Mouse (Mus musculus): Measurements from ENCODE around the gene Zfp148.
"Not testable (repeated sequence)": the region's sequence is repeated elsewhere in the genome, so short reads cannot be mapped to it uniquely, and the experiment has no call there.

DNA sequence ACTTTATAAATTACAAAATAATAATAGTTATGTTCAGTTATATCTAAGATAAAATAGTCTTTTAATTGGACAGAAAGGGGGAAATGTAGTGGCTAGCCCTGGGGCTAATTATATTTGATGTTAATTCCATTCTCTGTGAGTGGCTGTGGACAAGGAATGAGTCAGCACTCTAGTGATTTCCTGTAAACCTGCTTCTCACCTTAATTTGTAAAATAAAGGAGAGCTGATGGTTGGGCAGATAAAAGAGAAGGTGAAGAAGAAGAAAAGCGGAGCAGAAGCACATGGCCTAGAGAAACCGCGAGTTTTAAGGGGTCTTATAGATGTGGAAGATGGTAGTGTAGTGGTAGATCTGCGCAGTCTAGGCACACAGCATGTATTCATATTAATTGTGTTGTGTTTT lies 130.2 kb downstream of the Zfp148 start:
- not testable (repeated sequence) for TF ChIP-seq CTCF (IDR thresholded peaks at IDR 0.05); POLR2A (IDR thresholded peaks at IDR 0.05; ENCODE audit: insufficient read depth, low read depth, low read length); EP300 (IDR thresholded peaks at IDR 0.05; ENCODE audit: insufficient read depth, low read depth, low read length)
